Mouse (Mus musculus) stomach, adult 2 months (tissue): ENCODE data around the gene Zcchc14. TPM values are rescaled to one million over a fixed set of nuclear protein-coding genes. Genes with fewer than 3 reads are reported as not detected.

Experiments
- polyA plus RNA-seq: library from polyadenylated mRNA; depleted of rRNA; stranded (reverse); fragments of >200 nt; gene quantifications from 2 replicates; pipeline ENCODE4 v1.2.3, GENCODE M21; 2012; rRNA removed

Gene Zcchc14
- 8.1 and 10.4 TPM in 2 replicates for polyA plus RNA-seq

DNA sequence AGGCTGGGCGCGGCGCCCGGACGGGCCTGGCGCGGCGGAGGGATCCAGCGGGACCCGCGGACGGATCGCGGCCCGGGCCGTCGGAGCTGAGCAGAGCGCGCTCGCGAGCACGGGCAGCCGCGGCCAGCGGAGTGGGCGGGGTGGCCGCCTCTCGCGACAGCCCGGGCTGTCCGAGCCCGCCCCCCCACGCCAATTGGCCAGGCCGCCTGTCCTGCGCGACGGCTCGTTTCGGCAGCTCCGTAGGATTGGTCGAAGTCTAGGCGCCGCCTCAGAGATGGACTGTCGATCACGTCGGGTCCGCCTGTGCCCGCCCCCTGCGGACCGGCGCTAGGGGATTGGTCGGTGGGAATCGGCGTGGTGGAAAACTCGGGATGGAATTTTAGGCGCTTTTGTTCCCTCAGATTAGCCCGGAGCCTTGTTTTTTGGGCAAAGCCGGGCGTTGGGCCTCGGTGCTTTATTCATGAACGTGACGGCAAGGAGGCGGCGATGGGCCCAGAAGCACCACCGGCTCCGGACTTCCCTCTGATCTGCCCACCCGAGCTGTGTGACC is at the start of gene Zcchc14:
Zcchc14 (minus strand) TSS at position 128 of the 550 bp plus-strand sequence.

GRCm38 (mm10) chr8:121590203-121591177 is 62.2 kb downstream of the Zcchc14 start, which contains the start of gene Map1lc3b:
Gene Map1lc3b (plus strand): TSS chr8:121590361.

GRCm38 (mm10) chr8:121578676-121579451 is 73.8 kb downstream of the Zcchc14 start, which contains the start of gene Fbxo31:
Gene Fbxo31 (minus strand): TSS chr8:121578806.

Other genes with a start within 250 kb of the Zcchc14 start
- gene 1700018B08Rik, start 108.6 kb downstream of the Zcchc14 start, polyA plus RNA-seq = not detected in 2 replicates
- 17.5 and 24.7 TPM in 2 replicates for gene Fbxo31, start 74.1 kb downstream of the Zcchc14 start, polyA plus RNA-seq
- 51.5 and 61.5 TPM in 2 replicates for gene Map1lc3b, start 62.5 kb downstream of the Zcchc14 start, polyA plus RNA-seq
- gene Jph3, start 76.7 kb upstream of the Zcchc14 start, polyA plus RNA-seq = 0.16 and 0.44 TPM in 2 replicates
- 4.6 and 6.0 TPM in 2 replicates for gene Klhdc4, start 176.7 kb upstream of the Zcchc14 start, polyA plus RNA-seq